Mouse (Mus musculus): ENCODE data around the gene Vmn2r50. TPM values are rescaled to one million over a fixed set of nuclear protein-coding genes. Genes with fewer than 3 reads are reported as not detected.

Vmn2r50 gene
- not detected for polyA plus RNA-seq (2015; fragmentation: Illumina TruSeq; extraction: RNeasy Lipid Tissue Mini Kit (QIAGEN cat#74804); ENCODE audit: insufficient read depth, low replicate concordance)

DNA sequence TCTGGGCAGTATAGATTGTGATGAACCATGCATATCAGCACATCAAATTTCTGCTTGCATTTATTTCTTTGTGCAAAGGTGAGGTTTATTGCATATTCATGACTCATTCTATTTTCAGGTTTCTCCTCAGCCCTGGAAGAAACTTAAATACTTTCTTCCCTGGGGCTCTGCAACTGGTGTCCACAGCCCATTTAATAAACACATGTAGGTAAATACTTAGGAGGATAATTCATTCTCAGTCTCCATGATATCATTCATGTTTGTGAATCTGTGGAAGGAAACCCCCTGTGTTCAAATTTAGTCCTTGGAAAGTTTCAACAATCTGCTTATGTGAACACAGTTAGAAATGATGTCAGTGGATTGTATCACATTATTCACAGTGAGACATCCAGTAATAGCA is at the start of gene Vmn2r50:
Gene Vmn2r50, minus strand, starts transcription at position 101 of the 400 bp plus-strand sequence.

DNA sequence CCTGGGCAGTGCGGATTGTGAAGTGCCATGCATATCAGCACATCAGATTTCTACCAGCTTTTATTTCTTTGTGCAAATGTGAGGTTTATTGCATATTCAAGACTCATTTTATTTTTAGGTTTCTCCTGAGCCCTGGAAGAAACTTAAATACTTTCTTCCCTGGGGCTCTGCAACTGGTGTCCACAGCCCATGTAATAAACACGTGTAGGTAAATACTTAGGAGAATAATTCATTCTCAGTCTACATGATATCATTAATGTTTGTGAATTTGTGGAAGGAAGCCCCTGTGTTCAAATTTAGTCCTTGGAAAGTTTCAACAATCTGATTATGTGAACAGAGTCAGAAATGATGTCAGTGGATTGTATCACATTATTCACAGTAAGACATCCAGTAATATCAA is 60.9 kb downstream of the Vmn2r50 start, which contains the start of gene Vmn2r49:
Gene Vmn2r49, minus strand, starts transcription at position 101 of the 400 bp plus-strand sequence.

Other genes starting within 250 kb of the Vmn2r50 start
- gene Vmn2r47, start 212.0 kb downstream of the Vmn2r50 start, polyA plus RNA-seq (2015; fragmentation: Illumina TruSeq; extraction: RNeasy Lipid Tissue Mini Kit (QIAGEN cat#74804); ENCODE audit: insufficient read depth, low replicate concordance): not detected
- gene Vmn2r48, start 99.7 kb downstream of the Vmn2r50 start, polyA plus RNA-seq (2015; fragmentation: Illumina TruSeq; extraction: RNeasy Lipid Tissue Mini Kit (QIAGEN cat#74804); ENCODE audit: insufficient read depth, low replicate concordance): not detected
- not detected for gene Vmn2r49, start 61.0 kb downstream of the Vmn2r50 start, polyA plus RNA-seq (2015; fragmentation: Illumina TruSeq; extraction: RNeasy Lipid Tissue Mini Kit (QIAGEN cat#74804); ENCODE audit: insufficient read depth, low replicate concordance)
- not detected for gene Vmn2r51, start 52.4 kb upstream of the Vmn2r50 start, polyA plus RNA-seq (2015; fragmentation: Illumina TruSeq; extraction: RNeasy Lipid Tissue Mini Kit (QIAGEN cat#74804); ENCODE audit: insufficient read depth, low replicate concordance)
- not detected for gene Vmn2r52, start 123.3 kb upstream of the Vmn2r50 start, polyA plus RNA-seq (2015; fragmentation: Illumina TruSeq; extraction: RNeasy Lipid Tissue Mini Kit (QIAGEN cat#74804); ENCODE audit: insufficient read depth, low replicate concordance)
- gene Vmn1r66, start 224.7 kb upstream of the Vmn2r50 start, polyA plus RNA-seq (2015; fragmentation: Illumina TruSeq; extraction: RNeasy Lipid Tissue Mini Kit (QIAGEN cat#74804); ENCODE audit: insufficient read depth, low replicate concordance): not detected